8 mouse cellular contexts compared by ENCODE assay signal in genomic region chr11:98858759-98859731, GRCm38 (mm10). TPM values are rescaled to one million over a fixed set of nuclear protein-coding genes. Genes with fewer than 3 reads are reported as not detected.
DNase-seq lines count a peak whose midpoint lies in the region; ATAC-seq and TF ChIP-seq lines count a peak whose summit lies in the region.

No protein-coding gene starts in this region.

- no peak overlapping the region for H3K27ac ChIP-seq in gastrocnemius, adult 2 months
- no peak overlapping the region for H3K27ac ChIP-seq in intestine, embryonic 14.5 days (ENCODE audit: low read depth)

- intact Hi-C loops in gastrocnemius, adult 2 months (cut with DNase I): loop anchor here (1.0 kb wide), 1 partner anchor 49 kb away; no protein-coding TSS in a partner anchor

- ATAC-seq in CD4-positive, CD25-positive, alpha-beta regulatory T cell, adult 4 months: no peak
- peak; percentile 44; the same call in 1 of the 2 replicates for ATAC-seq in intestine, embryonic 14.5 days (replicated peaks; ENCODE audit: low FRiP score, low TSS enrichment, low read depth)
- ATAC-seq in megakaryocyte progenitor cell, adult 5-6 weeks (replicated peaks; ENCODE audit: poor library complexity): peak; percentile 68

- peak; percentile 86 for DNase-seq in CD4-positive, CD25-positive, alpha-beta regulatory T cell, adult 2 months (ENCODE audit: low read depth, low spot score)
- DNase-seq in cerebellum, postnatal 10 days: peak; percentile 93 to 96
- peak; percentile 89 for DNase-seq in gastrocnemius, adult 2 months
- peak; percentile 98 for DNase-seq in intestine, embryonic 14.5 days (ENCODE audit: low spot score)
- peak; percentile 63 to 96 for DNase-seq in left cerebral cortex, adult 9 months (ENCODE audit: low spot score in 2 of 2)
- peak; percentile 47 to 79 for DNase-seq in spleen, adult 18-20 months

- H3K4me2 ChIP-seq in intestine, embryonic 14.5 days (ENCODE audit: low read length): no peak overlapping the region

- no peak overlapping the region for H3K9ac ChIP-seq in intestine, embryonic 14.5 days (ENCODE audit: low read length)

- H3K4me1 ChIP-seq in intestine, embryonic 14.5 days (replicated peaks; ENCODE audit: control insufficient read depth, insufficient read depth, low read length): no peaks in the 10 kb centered on the region

- no peak overlapping the region for H3K4me3 ChIP-seq in gastrocnemius, adult 2 months
- no peak overlapping the region for H3K4me3 ChIP-seq in intestine, embryonic 14.5 days (ENCODE audit: low read depth, low read length)

- WGBS in intestine, embryonic 14.5 days: 35% methylated on average over 14 of the region's 14 CpGs

- peak; percentile 86 for TF ChIP-seq CTCF in gastrocnemius, adult 2 months (IDR thresholded peaks at IDR 0.05)

- no peaks in the 10 kb centered on the region for H3K27me3 ChIP-seq in intestine, embryonic 14.5 days (replicated peaks; ENCODE audit: control insufficient read depth, insufficient read depth, low read length)

- no peaks in the 10 kb centered on the region for H3K9me3 ChIP-seq in intestine, embryonic 14.5 days (ENCODE audit: control insufficient read depth, low read length)

- H3K36me3 ChIP-seq in intestine, embryonic 14.5 days (ENCODE audit: control insufficient read depth, insufficient read depth, low read length): no peaks in the 10 kb centered on the region

RNA-seq across cellular contexts. Expression of gene Wipf2, which starts 4.4 kb away (rescaled TPM):
- 10 to 100 TPM; 13.5 to 13.9 TPM for polyA plus RNA-seq in CD4-positive, CD25-positive, alpha-beta regulatory T cell, adult 4 months (2017; shearing (Covaris generic))
- total RNA-seq in gastrocnemius, adult 2 months (2021): 1 to 10 TPM; 6.1 to 6.6 TPM
- 5.1 and 5.3 TPM in 2 replicates for polyA plus RNA-seq in intestine, embryonic 14.5 days (2014; fragmentation: Nextera tagmentation; extraction: Ambion mirVana)
- total RNA-seq in megakaryocyte progenitor cell, adult 5-6 weeks (2015): 15.0 and 17.1 TPM in 2 replicates
- 3.0 and 3.6 TPM in 2 replicates for total RNA-seq in megakaryocyte progenitor cell, adult 5-6 weeks (2017)

RNA-seq across cellular contexts. Expression of gene Rapgefl1, which starts 22.5 kb away (rescaled TPM):
- polyA plus RNA-seq in CD4-positive, CD25-positive, alpha-beta regulatory T cell, adult 4 months (2017; shearing (Covaris generic)): under 1 TPM in 1 of 2 experiments, not detected in 1; 0.48 TPM
- under 1 TPM; 0.22 to 0.26 TPM for total RNA-seq in gastrocnemius, adult 2 months (2021)
- polyA plus RNA-seq in intestine, embryonic 14.5 days (2014; fragmentation: Nextera tagmentation; extraction: Ambion mirVana): 1.5 and 2.2 TPM in 2 replicates
- 0.24 and 1.8 TPM in 2 replicates for total RNA-seq in megakaryocyte progenitor cell, adult 5-6 weeks (2015)
- total RNA-seq in megakaryocyte progenitor cell, adult 5-6 weeks (2017): not detected in 2 replicates

RNA-seq across cellular contexts. Expression of gene Cdc6, which starts 48.6 kb away (rescaled TPM):
- polyA plus RNA-seq in CD4-positive, CD25-positive, alpha-beta regulatory T cell, adult 4 months (2017; shearing (Covaris generic)): 1 to 10 TPM; 4.1 to 8.5 TPM
- under 1 TPM in 1 of 2 experiments, not detected in 1; 0.11 TPM for total RNA-seq in gastrocnemius, adult 2 months (2021)
- 32.5 and 32.9 TPM in 2 replicates for polyA plus RNA-seq in intestine, embryonic 14.5 days (2014; fragmentation: Nextera tagmentation; extraction: Ambion mirVana)
- 42.6 and 56.1 TPM in 2 replicates for total RNA-seq in megakaryocyte progenitor cell, adult 5-6 weeks (2015)
- total RNA-seq in megakaryocyte progenitor cell, adult 5-6 weeks (2017): 40.7 and 44.1 TPM in 2 replicates

RNA-seq across cellular contexts. Expression of gene Casc3, which starts 54.3 kb away (rescaled TPM):
- 10 to 100 TPM; 13.6 to 14.5 TPM for polyA plus RNA-seq in CD4-positive, CD25-positive, alpha-beta regulatory T cell, adult 4 months (2017; shearing (Covaris generic))
- total RNA-seq in gastrocnemius, adult 2 months (2021): 10 to 100 TPM; 17.4 to 21.9 TPM
- polyA plus RNA-seq in intestine, embryonic 14.5 days (2014; fragmentation: Nextera tagmentation; extraction: Ambion mirVana): 34.5 and 37.3 TPM in 2 replicates
- 38.3 and 39.0 TPM in 2 replicates for total RNA-seq in megakaryocyte progenitor cell, adult 5-6 weeks (2015)
- total RNA-seq in megakaryocyte progenitor cell, adult 5-6 weeks (2017): 18.3 and 31.7 TPM in 2 replicates

Comparison
In these comparisons a context has a peak if more than half of its experiments do, and no peak if none do; other contexts are left out.
1. RNA of gene Cdc6, which starts 48.6 kb away (total RNA-seq): 40.7 to 56.1 TPM in megakaryocyte progenitor cell, adult 5-6 weeks; 0.11 TPM in gastrocnemius, adult 2 months; every median in the first group is over 10 times any median in the second.
2. Peak in every context shown above with its lines, with median percentiles within 50 percentile points of each other: DNase-seq.